Mouse (Mus musculus) thymus, adult 2 months (tissue): ENCODE measurements around the gene Catsper3. TPM values are rescaled to one million over a fixed set of nuclear protein-coding genes. Genes with fewer than 3 reads are reported as not detected.

ENCODE experiments used
- DNase-seq: peaks from one replicate; pipeline ENCODE4 v3.0.0; 2021
- H3K27ac ChIP-seq: fragments of 200-500 bp; 2 replicates; pipeline ENCODE4 v1.5.1; 2012; ENCODE audit warnings: low read length, control low read depth; ENCODE audit not compliant: control insufficient read depth, insufficient read depth
- H3K27me3 ChIP-seq: fragments of 200-500 bp; 2 replicates; pipeline ENCODE4 v1.6.1; 2012; ENCODE audit warnings: mild to moderate bottlenecking, low read length, moderate library complexity, mixed read lengths; ENCODE audit not compliant: control insufficient read depth, insufficient read depth
- H3K36me3 ChIP-seq: fragments of 200-500 bp; 2 replicates; pipeline ENCODE4 v1.6.1; 2012; ENCODE audit warnings: mild to moderate bottlenecking, low read length, moderate library complexity; ENCODE audit not compliant: control insufficient read depth, insufficient read depth
- H3K4me1 ChIP-seq: fragments of 200-500 bp; replicated peaks from 2 replicates; pipeline ENCODE4 v1.6.1; 2012; ENCODE audit warnings: low read length; ENCODE audit not compliant: control insufficient read depth, insufficient read depth
- H3K4me3 ChIP-seq: fragments of 200-500 bp; 2 replicates; pipeline ENCODE4 v1.5.1; 2012; ENCODE audit warnings: mild to moderate bottlenecking, low read length, control low read depth, moderate library complexity; ENCODE audit not compliant: control insufficient read depth, insufficient read depth
- CTCF ChIP-seq: fragments of 200-500 bp; IDR thresholded peaks from 2 replicates; pipeline ENCODE4 v1.5.1; 2012; ENCODE audit warnings: mild to moderate bottlenecking, control low read depth, low read length, moderate library complexity, borderline replicate concordance; ENCODE audit not compliant: control insufficient read depth, poor library complexity, insufficient read depth; ENCODE audit errors: extremely low read depth
- POLR2A ChIP-seq: fragments of 200-500 bp; IDR thresholded peaks from 2 replicates; pipeline ENCODE4 v1.6.1; 2012; ENCODE audit warnings: mild to moderate bottlenecking, low read length, control low read depth, moderate library complexity; ENCODE audit not compliant: control insufficient read depth, poor library complexity, insufficient read depth; ENCODE audit errors: extremely low read depth
- WGBS: fragments of 180-500 bp; shearing (Covaris S2); methylation state at CpG from one replicate; pipeline ENCODE4 v1.1.7; 2018; 5-methylcytosine and 5-hydroxymethylcytosine counted together
- polyA plus RNA-seq: library from polyadenylated mRNA; depleted of rRNA; stranded (reverse); fragments of >200 nt; gene quantifications from 2 replicates; pipeline ENCODE4 v1.2.3, GENCODE M21; 2012

The Catsper3 gene
- polyA plus RNA-seq, 1 experiment, result not detected

DNA sequence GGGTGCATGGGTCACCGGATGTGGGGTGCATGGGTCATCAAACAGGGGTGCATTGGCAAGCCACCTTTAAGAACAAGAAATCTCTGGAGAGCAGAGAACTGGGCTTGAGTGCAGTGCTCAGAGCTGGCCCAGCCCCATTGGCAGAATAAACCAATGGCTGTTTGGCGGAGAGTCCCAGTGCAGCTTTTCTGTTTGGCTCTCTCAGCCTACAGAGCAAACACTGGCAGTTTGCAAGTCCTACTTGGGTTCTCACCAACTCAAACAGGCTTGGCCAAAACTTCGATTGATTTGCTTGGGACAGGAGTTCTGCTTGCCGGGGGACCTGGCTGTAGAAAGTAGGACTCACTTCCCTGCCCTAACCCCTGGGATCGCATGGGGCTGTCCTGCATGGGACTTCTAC, 26.6 kb downstream of the Catsper3 start:
- H3K4me1 ChIP-seq, result no peaks in the 10 kb centered on the region
- DNase-seq, result no peak
- no peak overlapping the region for H3K27ac ChIP-seq
- 88% methylated on average over 5 of the region's 5 CpGs for WGBS
- no peaks in the 10 kb centered on the region for H3K36me3 ChIP-seq
- H3K4me3 ChIP-seq, result no peak overlapping the region
- no peaks in the 10 kb centered on the region for H3K27me3 ChIP-seq
- no peak for TF ChIP-seq CTCF
- no peak for TF ChIP-seq POLR2A

DNA sequence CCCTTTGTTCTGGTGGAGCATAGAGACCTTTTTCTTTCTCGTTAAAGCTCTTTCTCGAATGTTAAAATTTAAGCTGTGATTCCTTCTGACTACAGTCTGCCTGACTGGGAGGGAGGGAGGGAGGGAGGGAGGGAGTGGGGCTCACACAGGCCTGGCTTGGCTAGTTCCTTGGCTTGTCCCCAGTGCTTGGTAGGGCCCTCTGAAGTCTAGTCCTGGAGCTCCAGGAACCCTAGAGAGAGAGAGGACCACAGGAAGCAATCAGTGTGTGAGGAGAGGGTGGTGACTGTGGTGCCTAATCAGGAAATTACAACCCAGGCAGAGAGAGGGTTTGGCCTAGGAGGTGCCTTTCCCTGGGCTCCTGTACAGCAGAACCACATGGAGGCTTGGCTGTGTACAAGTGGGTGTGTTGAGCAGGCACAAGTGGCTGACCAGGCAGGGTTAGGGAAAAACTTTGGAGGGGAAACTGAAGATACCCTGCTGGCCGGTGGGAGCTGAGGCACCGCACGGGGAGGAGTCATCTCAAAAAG, 29.2 kb downstream of the Catsper3 start:
- Histone ChIP-seq H3K36me3 (no peaks in the 10 kb centered on the region), H3K27ac (no peak overlapping the region), H3K4me3 (no peak overlapping the region), H3K4me1 (no peaks in the 10 kb centered on the region), H3K27me3 (no peaks in the 10 kb centered on the region)
- no peak for TF ChIP-seq POLR2A
- no peak for TF ChIP-seq CTCF
- 76% methylated on average over 5 of the region's 5 CpGs for whole genome bisulfite sequencing
- no peak for DNase-seq

DNA sequence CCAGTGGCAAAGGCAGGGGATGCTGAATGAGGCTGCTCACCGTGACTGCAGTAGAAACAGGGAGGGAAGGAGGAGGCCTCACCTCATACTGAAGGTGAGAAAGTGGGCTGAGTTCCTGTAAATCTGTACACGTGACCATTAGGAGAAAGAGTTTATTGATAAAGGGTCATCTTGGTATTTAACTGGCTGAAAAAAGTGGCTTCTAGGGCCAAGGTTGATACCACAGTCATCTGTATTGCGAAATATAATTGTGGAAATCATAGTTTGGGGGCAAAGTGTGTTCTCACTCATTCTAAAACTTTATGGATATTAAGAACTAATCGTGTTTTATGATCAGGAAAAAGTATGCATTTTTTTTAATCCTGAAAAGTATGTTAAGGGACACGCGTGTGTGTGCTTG, 30.5 kb downstream of the Catsper3 start:
- Histone ChIP-seq H3K4me1 (no peaks in the 10 kb centered on the region), H3K4me3 (no peak overlapping the region), H3K27me3 (no peaks in the 10 kb centered on the region), H3K36me3 (no peaks in the 10 kb centered on the region), H3K27ac (no peak overlapping the region)
- WGBS, result 92% methylated on average over 6 of the region's 6 CpGs
- no peak for DNase-seq
- no peak for TF ChIP-seq CTCF
- TF ChIP-seq POLR2A, result no peak

DNA sequence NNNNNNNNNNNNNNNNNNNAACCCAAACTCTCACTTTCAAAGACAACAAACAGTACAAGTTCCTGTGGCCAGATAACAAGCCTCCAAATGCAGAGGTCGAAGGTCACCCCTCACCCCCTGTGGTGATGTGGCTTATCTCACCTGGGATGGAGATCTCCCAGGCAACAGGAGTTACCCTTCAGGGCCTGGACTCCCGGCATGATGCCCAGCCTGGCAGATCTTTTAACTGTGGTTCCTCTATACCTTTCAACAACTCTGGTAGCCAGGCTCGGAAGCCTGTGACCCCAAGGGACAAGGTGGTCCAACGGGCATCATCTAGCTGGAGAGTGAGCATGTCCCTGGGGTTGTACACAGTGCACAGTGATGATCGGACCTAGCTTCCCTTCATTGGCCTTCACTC, 38.1 kb downstream of the Catsper3 start:
- Histone ChIP-seq H3K27me3 (peaks cover 14% of the 10 kb centered on the region; the same call in 1 of the 2 replicates), H3K4me3 (no peak overlapping the region), H3K36me3 (no peaks in the 10 kb centered on the region), H3K27ac (no peak overlapping the region), H3K4me1 (no peaks in the 10 kb centered on the region)
- 75% methylated on average over 5 of the region's 5 CpGs for WGBS
- TF ChIP-seq POLR2A (no peak), CTCF (no peak)
- no peak for DNase-seq

DNA sequence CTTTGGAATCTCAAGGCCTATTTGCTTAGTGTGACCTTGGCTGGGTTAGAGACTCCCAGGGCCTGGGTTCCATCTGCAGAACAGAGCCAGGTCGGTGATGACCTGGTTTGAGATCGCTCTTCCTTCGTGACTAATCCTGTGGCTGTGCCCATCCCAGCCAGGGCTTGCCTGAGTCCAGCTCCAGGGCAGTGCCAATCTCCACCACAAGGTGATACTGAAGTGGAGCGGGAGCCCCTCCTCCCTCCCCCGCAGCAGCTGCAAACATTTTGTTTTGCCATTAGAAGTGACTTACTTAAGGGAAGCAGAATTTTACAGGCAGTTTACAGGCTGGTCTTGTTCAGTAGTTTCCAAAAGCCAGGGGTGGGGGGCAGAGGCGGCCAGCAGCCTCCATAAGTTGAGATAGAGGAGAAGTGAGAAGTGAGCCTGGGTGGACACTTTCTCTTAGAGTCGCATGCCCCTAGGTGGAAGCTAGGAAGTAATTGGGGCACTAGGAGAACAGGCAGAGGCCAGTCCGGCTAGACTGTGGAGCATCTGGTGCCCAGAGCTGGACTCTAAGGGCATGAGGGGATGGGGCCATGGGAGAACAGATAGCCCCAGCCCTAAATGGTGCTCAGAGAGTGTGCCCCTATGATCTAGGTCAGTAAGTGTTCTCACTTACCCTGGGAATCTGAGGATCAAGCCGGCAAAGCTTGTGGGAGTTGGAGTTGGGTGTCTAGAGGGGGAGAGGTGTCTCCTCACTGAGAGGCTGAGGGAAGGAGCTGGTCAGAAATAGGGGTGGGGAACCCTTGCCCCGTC, 40.0 kb downstream of the Catsper3 start:
- WGBS, result 29% methylated on average over 10 of the region's 10 CpGs
- Histone ChIP-seq H3K27me3 (peaks cover 22% of the 10 kb centered on the region), H3K4me3 (no peak overlapping the region), H3K27ac (no peak overlapping the region), H3K36me3 (no peaks in the 10 kb centered on the region), H3K4me1 (no peaks in the 10 kb centered on the region)
- TF ChIP-seq CTCF, result no peak
- no peak for TF ChIP-seq POLR2A
- DNase-seq, result no peak

DNA sequence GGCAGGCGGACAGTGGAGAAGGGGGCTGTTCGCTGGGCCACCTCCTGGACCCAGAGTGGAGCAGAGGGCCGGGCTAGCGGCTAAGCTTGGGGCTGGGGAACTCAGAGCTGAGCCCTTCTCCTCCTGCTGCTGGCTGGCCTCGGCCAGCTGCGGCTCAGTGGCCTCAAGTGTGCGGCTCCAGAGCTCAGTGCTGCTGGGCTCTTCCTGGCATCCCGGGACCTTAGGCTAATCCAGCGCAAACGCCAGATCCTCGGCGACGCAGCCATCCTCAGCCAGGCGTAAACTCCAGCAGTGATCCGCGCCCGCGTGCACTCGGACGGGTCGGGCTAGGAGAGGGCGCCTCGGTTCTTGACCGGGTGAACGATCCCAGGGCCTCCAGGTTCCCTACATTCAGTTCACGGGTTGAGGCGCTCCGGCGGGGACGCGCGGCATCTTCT, 40.9 kb downstream of the Catsper3 start:
- Histone ChIP-seq H3K36me3 (no peaks in the 10 kb centered on the region), H3K27me3 (peaks cover 22% of the 10 kb centered on the region), H3K27ac (no peak overlapping the region), H3K4me3 (no peak overlapping the region), H3K4me1 (no peaks in the 10 kb centered on the region)
- TF ChIP-seq POLR2A, result no peak
- TF ChIP-seq CTCF, result no peak
- DNase-seq, result no peak
- WGBS, result 14% methylated on average over 32 of the region's 32 CpGs

DNA sequence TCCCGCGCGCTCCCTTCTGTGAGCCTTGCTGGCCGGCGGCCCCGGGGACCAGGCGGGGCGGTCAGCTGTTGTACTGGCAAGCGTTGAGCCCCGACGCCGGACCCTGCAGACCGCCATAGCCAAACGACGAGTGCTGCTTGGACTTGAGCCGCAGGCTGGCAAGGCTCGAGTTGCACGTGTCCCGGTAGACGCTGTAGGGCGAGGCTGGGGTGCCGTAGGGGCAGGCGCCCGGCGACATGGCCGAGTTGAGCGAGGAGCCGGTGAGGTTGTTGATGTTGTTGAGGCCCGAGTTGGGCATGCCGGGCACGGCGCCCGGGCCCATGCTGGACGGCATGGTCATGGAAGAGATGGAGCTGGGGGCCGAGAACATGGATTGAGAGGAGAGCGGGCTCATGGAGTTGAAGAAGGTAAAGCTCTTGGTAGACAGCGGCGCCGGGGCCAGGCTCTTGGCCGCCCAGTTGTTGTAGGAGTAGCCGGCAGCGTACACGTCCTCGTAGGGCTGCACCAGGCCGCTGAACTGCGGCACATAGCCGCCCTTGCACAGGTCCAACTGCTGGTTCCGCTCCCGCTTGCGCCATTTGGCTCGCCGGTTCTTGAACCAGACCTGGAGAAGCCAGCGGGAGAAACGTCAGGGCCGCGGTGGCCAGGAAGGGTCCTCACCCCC, 41.8 kb downstream of the Catsper3 start:
- no peak for DNase-seq
- 11% methylated on average over 56 of the region's 56 CpGs for WGBS
- H3K36me3 ChIP-seq, result no peaks in the 10 kb centered on the region
- peaks cover 25% of the 10 kb centered on the region for H3K27me3 ChIP-seq
- no peak overlapping the region for H3K4me3 ChIP-seq
- no peaks in the 10 kb centered on the region for H3K4me1 ChIP-seq
- TF ChIP-seq CTCF, result no peak
- no peak for TF ChIP-seq POLR2A
- no peak overlapping the region for H3K27ac ChIP-seq
